Mouse (Mus musculus) liver, postnatal 0 days (tissue): ENCODE data around the gene Fbxl19. TPM values are rescaled to one million over a fixed set of nuclear protein-coding genes. Genes with fewer than 3 reads are reported as not detected.
"Not testable (repeated sequence)": the region's sequence is repeated elsewhere in the genome, so short reads cannot be mapped to it uniquely, and the experiment has no call there.

ENCODE experiments used
- ATAC-seq: fragments of 200-750 bp; cut with Nextera tagmentation; 2 replicates; pipeline ENCODE4 v1.8.0; 2017; ENCODE audit warnings: mild to moderate bottlenecking, moderate library complexity
- DNase-seq: peaks from one replicate; pipeline ENCODE4 v3.0.0-alpha.2; 2016
- H3K27ac ChIP-seq: fragments of 300-500 bp; sonication (generic); 2 replicates; pipeline ENCODE4 v1.5.1; 2014; ENCODE audit warnings: antibody characterized with exemption, moderate library complexity, mild to moderate bottlenecking, low read depth
- H3K27me3 ChIP-seq: fragments of 300-500 bp; sonication (generic); 2 replicates; pipeline ENCODE4 v1.6.1; 2014; ENCODE audit warnings: low read length, control low read depth, mixed read lengths; ENCODE audit not compliant: insufficient read depth
- H3K36me3 ChIP-seq: fragments of 300-500 bp; sonication (generic); replicated peaks from 2 replicates; pipeline ENCODE4 v1.6.1; 2014; ENCODE audit warnings: mild to moderate bottlenecking, control low read depth, low read length, moderate library complexity, mixed read lengths; ENCODE audit not compliant: insufficient read depth
- H3K4me1 ChIP-seq: fragments of 300-500 bp; sonication (generic); 2 replicates; pipeline ENCODE4 v1.6.1; 2014; ENCODE audit warnings: antibody characterized with exemption, mild to moderate bottlenecking, control low read depth; ENCODE audit not compliant: insufficient read depth
- H3K4me2 ChIP-seq: fragments of 300-500 bp; sonication (generic); 2 replicates; pipeline ENCODE4 v1.6.1; 2014; ENCODE audit warnings: low read depth, mild to moderate bottlenecking, low read length, moderate library complexity, mixed read lengths
- H3K4me3 ChIP-seq: fragments of 300-500 bp; sonication (generic); 2 replicates; pipeline ENCODE4 v1.5.1; 2014; ENCODE audit warnings: low read depth, low read length
- H3K9ac ChIP-seq: fragments of 300-500 bp; sonication (generic); replicated peaks from 2 replicates; pipeline ENCODE4 v1.6.1; 2014; ENCODE audit warnings: mild to moderate bottlenecking, moderate library complexity
- H3K9me3 ChIP-seq: fragments of 300-500 bp; sonication (generic); 2 replicates; pipeline ENCODE4 v1.6.1; 2016; ENCODE audit warnings: mild to moderate bottlenecking, control low read depth, low read length, mixed read lengths
- CTCF ChIP-seq: sonication (generic); IDR thresholded peaks from 2 replicates; pipeline ENCODE4 v1.5.1; 2016; ENCODE audit warnings: antibody characterized with exemption, low read depth
- EP300 ChIP-seq: IDR thresholded peaks from 2 replicates; pipeline ENCODE4 v1.6.1; 2016; ENCODE audit warnings: antibody characterized with exemption, low read depth, mild to moderate bottlenecking
- WGBS: fragments of 180-500 bp; shearing (Covaris S2); extraction: QIAGEN DNeasy Blood & Tissue Kit; methylation state at CpG from one replicate; pipeline ENCODE4 v1.1.7; 2014; ENCODE audit not compliant: insufficient replicate concordance; 5-methylcytosine and 5-hydroxymethylcytosine counted together
- polyA plus RNA-seq: library from polyadenylated mRNA; unstranded; fragments of >200 nt; fragmentation: Nextera tagmentation; extraction: Ambion mirVana; gene quantifications from 2 replicates; pipeline ENCODE4 v1.2.1, GENCODE M21; 2015

Fbxl19 gene
- polyA plus RNA-seq, 1 experiment from 2014 or later = 1.6 TPM

DNA sequence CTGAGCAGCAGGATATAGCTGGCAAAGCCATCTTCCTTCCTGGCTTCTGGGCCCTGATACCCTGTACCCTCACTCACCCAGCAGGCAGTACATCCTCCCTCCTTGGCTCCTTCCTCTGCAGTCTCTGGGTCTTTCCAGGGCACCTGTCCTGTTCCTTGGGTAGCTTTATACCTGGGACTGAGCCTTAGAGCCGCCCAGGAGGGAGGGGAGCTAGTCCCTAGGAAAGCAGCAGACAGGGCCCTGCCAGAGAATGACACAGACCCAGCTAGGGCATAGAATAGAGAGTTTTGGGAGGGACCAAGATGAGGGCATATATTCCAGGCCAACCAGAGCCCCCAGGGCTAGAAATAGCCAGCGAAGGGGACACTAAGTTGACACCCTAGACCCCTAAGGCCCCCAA lies 18.9 kb upstream of the Fbxl19 start:
- ATAC-seq (no peak), DNase-seq (no peak)
- 58% methylated on average over 2 of the region's 2 CpGs for WGBS
- TF ChIP-seq EP300 (no peak), CTCF (no peak)
- Histone ChIP-seq H3K27ac (no peak overlapping the region), H3K4me1 (no peaks in the 10 kb centered on the region), H3K9me3 (no peaks in the 10 kb centered on the region), H3K9ac (no peak overlapping the region), H3K27me3 (no peaks in the 10 kb centered on the region), H3K4me3 (no peak overlapping the region), H3K4me2 (no peak overlapping the region), H3K36me3 (no peaks in the 10 kb centered on the region)

GRCm38 (mm10) chr7:127725924-127726323 lies 18.4 kb upstream of the Fbxl19 start:
- Histone ChIP-seq H3K4me3 (no peak overlapping the region), H3K9ac (no peak overlapping the region), H3K36me3 (no peaks in the 10 kb centered on the region), H3K27ac (no peak overlapping the region), H3K27me3 (no peaks in the 10 kb centered on the region), H3K4me2 (no peak overlapping the region), H3K4me1 (no peaks in the 10 kb centered on the region), H3K9me3 (no peaks in the 10 kb centered on the region)
- TF ChIP-seq CTCF (no peak), EP300 (no peak)
- WGBS = 71% methylated on average over 6 of the region's 6 CpGs
- DNase-seq (no peak), ATAC-seq (no peak)

GRCm38 (mm10) chr7:127727898-127728297 lies 16.4 kb upstream of the Fbxl19 start:
- no peak for ATAC-seq
- DNase-seq = no peak
- TF ChIP-seq CTCF (peak; percentile 44), EP300 (no peak)
- no peak overlapping the region for H3K4me2 ChIP-seq
- no peak overlapping the region for H3K27ac ChIP-seq
- no peak overlapping the region for H3K9ac ChIP-seq
- H3K4me1 ChIP-seq = no peaks in the 10 kb centered on the region
- no peak overlapping the region for H3K4me3 ChIP-seq
- H3K36me3 ChIP-seq = no peaks in the 10 kb centered on the region
- WGBS = 65% methylated on average over 7 of the region's 7 CpGs
- no peaks in the 10 kb centered on the region for H3K9me3 ChIP-seq
- H3K27me3 ChIP-seq = no peaks in the 10 kb centered on the region

GRCm38 (mm10) chr7:127730170-127730569 lies 14.2 kb upstream of the Fbxl19 start:
- TF ChIP-seq CTCF (no peak), EP300 (no peak)
- H3K9ac ChIP-seq = no peak overlapping the region
- DNase-seq (no peak), ATAC-seq (no peak)
- no peaks in the 10 kb centered on the region for H3K36me3 ChIP-seq
- H3K4me2 ChIP-seq = no peak overlapping the region
- H3K27ac ChIP-seq = no peak overlapping the region
- no peak overlapping the region for H3K4me3 ChIP-seq
- H3K27me3 ChIP-seq = no peaks in the 10 kb centered on the region
- H3K9me3 ChIP-seq = no peaks in the 10 kb centered on the region
- no peaks in the 10 kb centered on the region for H3K4me1 ChIP-seq
- 63% methylated on average over 4 of the region's 4 CpGs for WGBS

- not testable (repeated sequence) for H3K4me3 ChIP-seq, H3K4me1 ChIP-seq, ATAC-seq, H3K9ac ChIP-seq, H3K9me3 ChIP-seq, H3K27ac ChIP-seq, H3K27me3 ChIP-seq, H3K4me2 ChIP-seq, H3K36me3 ChIP-seq, DNase-seq
- no CpG with 5 or more reads among the region's 5 CpGs for WGBS
These were observed 12.3 kb upstream of the Fbxl19 start, which contains the start of gene Ctf2 for GRCm38 (mm10) chr7:127732066-127732465. Gene Ctf2, minus strand, starts transcription at chr7:127732166.

- ATAC-seq = peak; percentile 87
- WGBS = under 1% methylated on average over 19 of the region's 19 CpGs
- no peaks in the 10 kb centered on the region for H3K9me3 ChIP-seq
These were observed 908 bp downstream of the Fbxl19 start for GRCm38 (mm10) chr7:127745251-127745651.

More at GRCm38 (mm10) chr7:127745251-127745651, 908 bp downstream of the Fbxl19 start:
- Histone ChIP-seq H3K9ac (peak overlapping the region; percentile 62), H3K27ac (peak overlapping the region; percentile 78), H3K4me3 (peak overlapping the region; percentile 65), H3K4me2 (peak overlapping the region; percentile 99), H3K4me1 (peaks cover 19% of the 10 kb centered on the region), H3K36me3 (peaks cover 7% of the 10 kb centered on the region), H3K27me3 (no peaks in the 10 kb centered on the region)
- TF ChIP-seq CTCF (no peak), EP300 (no peak; the same call in none of the 2 replicates)
- peak; percentile 89 for DNase-seq
